Mouse (Mus musculus): ENCODE results near the gene Hoxa4.

Hoxa4 gene

DNA sequence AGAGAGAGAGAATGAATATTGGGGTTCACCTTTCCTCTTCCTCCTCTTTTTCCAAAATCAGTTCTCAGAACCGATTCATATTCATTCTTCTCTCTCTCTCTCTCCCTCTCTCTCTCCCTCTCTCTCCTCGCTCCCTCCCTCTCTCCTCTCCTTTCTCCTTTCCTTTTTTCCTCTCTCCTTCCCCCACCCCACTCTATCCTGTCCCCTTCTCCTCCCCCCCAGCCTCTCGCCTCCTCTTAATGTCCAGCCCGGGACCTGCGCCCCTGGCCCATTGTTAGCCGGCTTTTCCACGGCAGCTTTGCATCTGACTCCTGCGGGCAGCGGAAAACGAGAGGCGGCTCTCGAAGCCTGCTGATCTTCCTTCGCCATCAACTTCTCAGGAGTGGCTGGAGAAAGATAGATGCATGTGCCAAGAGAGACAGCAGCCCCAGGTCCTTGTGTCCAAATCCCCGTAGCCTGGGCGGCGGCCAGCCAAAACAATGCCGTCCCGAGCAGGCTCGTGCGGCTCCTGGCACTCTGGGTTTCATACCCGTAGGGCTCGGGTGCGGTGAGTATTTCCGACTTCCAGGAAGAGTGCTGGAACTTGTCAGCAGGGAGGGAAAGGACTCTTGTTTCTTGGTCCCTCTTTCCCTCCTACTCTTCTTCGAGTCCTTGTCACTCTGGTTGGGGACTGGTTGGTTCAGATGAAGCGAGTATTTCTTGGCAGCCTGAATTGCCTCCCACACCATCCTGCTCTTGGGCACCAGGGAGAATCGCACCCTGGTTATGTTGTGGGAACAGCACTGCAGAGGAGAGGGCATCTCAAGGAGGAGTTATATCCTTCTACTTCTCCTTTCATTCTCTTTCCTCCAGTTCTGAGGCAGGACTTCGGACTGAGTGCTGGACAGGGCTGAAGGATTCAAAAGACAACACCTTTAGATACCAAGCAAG is 25.8 kb downstream of the Hoxa4 start:
- no peak for DNase-seq (ENCODE audit: low spot score in 2 of 2)

DNA sequence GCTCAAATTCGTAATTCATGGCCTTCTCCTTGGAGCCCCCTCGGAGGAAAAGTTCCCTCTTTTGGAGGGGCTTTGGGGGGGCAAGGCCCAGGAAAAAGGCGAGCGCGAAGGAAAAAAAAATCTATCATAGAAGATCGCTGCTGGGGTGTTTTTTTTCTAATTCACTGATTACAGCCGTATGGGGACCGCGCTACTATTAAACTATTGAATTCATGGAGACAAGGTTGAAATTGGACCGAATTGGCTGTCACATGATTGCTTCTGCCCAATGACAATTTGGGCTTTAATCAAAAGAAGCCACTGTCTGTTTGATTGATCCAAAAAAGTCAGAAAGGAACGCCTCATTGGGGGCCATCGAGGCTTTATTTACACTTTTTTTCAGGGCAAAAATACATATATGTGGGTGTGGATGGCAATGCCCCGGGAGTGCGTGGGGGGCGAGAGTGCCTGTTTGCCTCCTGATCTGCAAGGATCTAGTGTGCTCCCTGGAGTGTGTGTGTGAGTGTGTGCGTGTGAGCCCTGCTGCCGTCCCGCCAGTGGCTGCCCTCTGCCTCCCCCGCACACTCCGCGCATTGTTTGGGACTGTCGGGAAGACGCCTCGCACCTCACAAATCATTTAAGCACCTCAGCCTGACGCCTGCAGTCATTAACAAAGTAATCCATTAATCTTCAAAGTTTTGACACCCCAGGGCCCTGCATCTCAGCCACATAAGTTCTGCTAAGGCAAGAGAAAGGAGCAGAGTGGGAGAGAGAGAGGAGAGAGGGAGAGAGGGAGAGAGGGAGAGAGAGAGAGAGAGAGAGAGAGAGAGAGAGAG is 26.7 kb downstream of the Hoxa4 start, which contains the start of gene Hoxa2:
TSS of gene Hoxa2 (minus strand) at position 206 of the 815 bp plus-strand sequence.
- no peak for DNase-seq (ENCODE audit: low spot score in 2 of 2)

DNA sequence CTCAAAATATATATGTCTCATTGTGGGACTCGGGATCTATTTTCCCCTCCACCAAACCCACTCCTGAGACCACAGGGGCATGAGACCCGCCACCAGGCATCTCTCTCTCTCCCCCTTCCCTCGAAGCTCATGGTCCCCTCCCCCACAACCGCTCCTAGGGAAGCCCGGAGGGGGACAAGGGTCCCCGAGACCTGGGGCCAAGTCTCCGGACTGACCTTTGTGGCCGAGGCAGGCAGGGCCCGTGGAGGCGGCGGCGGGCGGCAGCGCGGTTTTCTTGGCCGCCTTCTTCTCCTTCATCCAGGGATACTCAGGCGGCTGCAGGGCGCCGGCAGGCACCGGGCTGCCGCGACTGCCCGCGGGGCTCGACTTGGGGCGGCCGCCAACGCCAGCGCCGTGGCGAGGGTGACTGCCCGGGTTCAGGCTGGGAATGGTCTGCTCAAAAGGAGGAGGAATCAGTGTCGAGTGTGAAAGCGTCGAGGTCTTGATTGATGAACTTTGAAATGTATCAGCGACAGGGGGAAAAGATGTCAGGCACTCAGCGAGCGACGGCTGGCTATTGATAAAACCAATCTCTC is 27.4 kb downstream of the Hoxa4 start:
- no peak for DNase-seq (ENCODE audit: low spot score in 2 of 2)

DNA sequence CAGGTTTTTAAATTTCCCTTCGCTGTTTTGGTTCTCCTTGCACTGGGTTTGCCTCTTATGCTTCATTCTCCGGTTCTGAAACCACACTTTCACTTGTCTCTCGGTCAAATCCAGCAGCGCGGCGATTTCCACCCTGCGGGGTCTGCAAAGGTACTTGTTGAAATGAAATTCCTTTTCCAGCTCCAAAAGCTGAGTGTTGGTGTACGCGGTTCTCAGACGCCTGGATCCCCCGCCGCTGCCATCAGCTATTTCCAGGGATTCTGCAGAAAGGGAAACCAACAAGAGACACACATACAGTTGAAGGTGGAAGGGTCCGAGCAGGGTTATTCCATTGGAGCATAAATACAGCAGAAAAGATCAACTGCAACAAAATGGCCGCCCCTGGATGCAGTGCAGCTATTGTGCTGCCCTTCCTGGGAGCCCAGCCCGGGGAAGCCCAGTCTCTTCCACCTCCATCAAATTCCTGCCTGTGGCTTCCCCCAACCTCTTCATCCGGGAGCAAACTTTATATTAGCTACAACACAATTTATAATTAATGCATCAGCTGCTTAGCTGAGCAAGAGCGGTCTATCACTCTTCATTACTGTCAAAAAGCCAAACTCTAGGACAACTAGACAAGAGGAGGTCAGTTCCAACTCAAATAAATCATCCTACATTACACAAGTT is 28.1 kb downstream of the Hoxa4 start:
- DNase-seq (ENCODE audit: low spot score in 2 of 2) = no peak

DNA sequence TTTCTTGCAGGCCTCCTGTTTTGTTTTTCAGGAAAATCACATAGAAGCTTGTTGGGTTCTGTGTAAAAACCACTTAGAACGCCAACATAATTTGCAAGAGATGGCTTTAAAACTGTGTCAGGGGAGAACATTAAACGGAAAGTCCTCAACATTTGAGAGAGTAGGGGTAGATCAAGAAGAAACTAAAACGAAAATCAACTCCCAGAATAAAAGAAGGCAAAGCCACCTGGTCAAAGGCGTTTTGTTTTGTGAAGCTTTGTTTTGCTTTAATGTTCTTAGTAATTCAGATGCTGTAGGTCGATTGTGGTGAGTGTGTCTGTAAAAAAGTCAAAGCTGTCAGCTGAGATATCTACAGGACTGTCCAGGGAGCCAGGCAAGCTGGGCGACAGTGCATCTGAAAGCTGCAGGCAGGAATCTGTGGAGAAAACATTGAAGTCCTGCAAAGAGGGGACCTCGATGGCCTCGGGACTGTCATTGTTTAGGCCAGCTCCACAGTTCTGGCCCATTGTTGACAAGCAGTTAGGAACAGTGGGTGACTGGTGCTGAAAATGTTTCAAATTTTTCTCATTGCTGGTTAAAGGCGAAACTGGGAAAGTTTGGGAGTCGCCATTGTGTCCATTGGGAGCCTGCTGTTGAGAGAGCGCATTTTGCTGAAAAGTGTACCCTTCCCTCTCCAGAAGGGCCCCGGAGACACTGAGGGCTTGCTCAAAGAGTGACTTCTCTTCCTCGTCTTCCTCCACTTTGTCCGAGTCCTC is 28.8 kb downstream of the Hoxa4 start:
- no peak for DNase-seq (ENCODE audit: low spot score in 2 of 2)

DNA sequence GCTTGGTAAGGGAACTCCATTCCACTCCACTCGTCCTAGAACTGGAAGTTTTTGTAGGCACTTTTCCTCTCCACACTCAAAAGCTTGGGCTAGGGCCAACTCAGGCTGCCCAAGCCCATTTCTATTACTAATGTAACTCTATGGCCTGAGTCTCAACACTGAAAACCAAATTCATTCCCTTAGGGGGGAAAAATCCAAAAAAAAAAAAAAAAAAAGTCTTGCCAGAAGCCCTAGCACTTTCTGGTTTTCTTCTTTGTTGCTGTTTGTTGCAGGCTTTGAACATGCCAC is 29.5 kb downstream of the Hoxa4 start:
- no peak for DNase-seq (ENCODE audit: low spot score in 2 of 2)

DNA sequence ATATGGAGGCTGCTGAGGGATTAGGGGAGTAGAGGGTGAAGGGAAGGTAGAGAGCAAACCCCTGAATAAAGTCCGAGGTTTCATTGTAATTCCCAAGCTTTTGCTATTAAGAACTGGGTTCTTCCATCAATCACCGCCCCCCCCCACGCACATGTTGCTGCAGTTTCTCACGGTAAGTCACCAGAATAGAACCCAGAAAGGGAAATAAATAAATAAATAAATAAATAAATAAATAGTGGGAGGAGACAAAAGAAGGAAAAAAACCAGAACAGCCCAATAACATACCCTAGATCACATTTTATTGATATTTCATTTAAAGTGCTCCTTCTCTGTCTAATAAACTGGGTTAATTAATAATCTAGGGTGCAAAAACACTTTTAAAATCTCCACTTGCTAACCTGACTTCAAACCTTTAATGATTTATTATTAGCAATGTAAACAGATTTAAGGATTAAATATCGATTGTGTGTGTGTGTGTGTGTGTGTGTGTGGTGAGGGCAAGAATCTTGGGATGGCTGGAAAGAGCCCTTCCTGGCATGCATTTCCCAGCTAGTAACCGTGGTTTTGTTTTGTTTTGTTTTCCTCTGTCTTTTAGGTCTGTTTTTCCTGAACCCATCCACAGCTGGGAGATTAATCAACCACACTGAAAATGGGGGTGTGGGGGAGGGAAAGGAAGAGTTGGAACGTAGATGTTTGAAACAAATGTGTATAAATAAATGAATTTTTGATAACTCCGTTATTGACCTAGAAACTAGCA is 30.0 kb downstream of the Hoxa4 start:
- no peak for DNase-seq (ENCODE audit: low spot score in 2 of 2)

DNA sequence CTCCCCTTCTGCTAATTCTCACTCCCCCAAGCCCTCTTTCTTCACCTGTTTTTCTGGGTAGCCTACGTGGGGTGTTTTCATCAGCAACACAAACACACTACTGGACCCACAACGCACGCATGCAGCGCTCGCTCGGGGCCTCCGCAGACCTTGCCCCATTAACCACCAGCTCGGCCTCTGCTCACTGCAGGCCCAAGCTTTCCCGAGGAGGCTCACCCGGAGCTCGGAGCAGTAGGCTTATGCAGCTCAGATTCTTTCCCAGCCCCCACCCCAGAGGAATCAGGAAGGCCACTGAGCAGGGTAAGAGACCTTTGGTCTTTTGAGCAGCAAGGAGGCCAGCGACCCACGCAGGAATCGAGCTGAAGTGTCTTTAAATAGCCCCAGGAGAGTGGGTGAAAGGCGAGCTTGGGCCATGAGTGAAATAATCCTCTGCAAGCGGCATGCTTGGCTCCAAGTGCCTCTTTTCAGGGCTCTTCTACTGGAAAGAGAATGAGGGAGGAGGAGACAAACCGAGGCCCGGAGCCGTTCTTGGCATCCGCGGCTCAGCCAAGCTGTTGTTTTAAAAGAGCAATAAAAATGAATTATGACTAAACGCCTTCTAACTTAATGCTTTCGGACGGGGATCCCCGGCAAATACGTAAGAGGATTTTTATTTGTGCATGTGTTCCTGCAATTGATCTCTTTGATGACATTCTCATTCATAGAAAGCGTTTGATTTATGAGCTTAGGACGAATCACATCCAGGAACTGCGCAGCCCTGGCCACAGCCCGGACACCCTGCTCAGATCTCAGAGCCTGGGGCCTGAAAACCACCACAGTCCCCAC is 30.8 kb downstream of the Hoxa4 start:
- DNase-seq (ENCODE audit: low spot score in 2 of 2) = no peak

DNA sequence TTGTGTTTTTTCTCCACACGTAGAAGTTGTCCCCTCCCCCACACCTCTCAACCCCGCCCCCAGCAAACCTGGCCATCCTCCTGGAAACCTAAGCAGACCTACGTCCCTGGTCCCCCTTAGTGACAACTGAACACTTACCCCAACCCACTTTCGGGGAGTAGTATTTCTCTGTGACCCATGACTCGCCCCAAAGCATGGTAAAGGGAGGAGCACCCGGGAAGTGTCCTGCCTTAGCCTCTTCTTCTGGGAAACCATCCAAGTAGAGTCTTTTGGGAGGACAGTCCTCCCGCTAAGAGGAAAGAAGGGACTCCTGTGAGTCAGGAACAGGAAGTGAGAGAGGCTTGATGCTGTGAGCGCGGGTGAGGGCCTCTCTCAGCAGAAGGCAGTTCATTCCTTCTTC is 31.6 kb downstream of the Hoxa4 start:
- no peak for DNase-seq (ENCODE audit: low spot score in 2 of 2)

DNA sequence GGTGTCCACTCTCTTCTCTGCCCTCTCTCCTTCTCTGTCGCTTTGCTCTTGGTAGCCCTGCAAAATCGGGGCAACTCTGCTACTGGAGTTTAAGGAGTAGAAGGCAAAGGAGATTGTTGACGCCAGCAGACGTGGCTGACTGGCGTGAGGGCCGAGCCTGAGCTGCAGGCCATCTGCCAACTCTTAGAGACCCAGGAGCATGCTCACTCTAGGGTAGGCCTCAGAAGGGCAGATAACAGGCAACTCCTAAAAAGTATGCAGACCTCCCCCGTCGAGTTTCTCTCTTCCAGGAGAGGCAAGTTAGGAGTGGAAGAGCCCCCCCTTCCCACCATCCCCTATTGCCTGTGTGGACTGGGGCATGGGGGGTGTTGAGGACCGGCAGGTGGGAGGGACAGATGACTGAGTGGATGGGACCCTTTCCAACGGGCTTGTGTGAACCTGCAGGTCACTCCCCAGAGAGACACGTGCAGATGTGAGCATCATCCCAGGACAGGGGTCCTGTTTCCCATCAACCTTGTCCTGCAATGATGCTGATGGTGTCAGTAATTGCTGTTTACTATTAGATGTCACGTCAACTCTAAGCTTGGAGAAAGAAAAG is 32.3 kb downstream of the Hoxa4 start:
- DNase-seq (ENCODE audit: low spot score in 2 of 2) = no peak

DNA sequence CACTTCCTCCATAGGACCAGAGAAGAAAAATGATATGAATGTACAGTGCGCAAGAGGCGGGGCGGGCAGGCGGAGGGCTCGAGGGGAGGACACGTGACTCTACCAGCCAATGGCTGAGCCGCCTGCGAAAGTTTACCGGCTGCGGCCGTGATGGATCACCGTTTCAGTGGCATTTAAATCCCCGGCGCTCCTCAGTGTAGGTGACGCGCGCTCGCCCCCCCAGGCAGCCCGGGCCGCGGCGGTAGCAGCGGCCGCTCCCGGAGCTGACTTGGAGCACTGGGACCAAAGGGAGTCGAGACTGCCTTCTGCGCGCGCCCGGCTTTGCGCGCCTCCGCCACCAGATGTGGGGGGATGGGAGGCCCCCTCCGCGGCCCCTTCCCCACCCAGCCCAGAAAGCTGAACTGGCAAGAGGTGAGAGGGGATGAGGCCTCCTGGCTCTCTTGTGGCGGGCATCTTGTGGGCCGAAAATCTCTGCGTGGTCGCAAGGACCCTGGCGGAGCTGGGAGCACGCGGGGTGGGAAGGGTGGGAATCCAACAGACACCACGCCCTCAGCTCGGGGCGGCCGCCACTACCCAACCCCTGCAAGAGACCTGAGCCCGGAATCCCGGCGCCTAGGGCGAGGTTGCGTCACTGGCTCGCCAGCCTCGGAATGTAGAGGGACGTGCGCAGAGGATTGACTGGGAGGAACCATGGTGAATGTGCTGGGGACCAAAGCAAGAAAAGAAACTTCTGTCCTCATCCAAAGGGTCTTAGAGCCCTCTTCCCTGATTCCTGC is 33.1 kb downstream of the Hoxa4 start, which contains the start of gene Hoxa1:
TSS of gene Hoxa1 (minus strand) at position 42 of the 776 bp plus-strand sequence.
- DNase-seq (ENCODE audit: low spot score in 2 of 2) = no peak

DNA sequence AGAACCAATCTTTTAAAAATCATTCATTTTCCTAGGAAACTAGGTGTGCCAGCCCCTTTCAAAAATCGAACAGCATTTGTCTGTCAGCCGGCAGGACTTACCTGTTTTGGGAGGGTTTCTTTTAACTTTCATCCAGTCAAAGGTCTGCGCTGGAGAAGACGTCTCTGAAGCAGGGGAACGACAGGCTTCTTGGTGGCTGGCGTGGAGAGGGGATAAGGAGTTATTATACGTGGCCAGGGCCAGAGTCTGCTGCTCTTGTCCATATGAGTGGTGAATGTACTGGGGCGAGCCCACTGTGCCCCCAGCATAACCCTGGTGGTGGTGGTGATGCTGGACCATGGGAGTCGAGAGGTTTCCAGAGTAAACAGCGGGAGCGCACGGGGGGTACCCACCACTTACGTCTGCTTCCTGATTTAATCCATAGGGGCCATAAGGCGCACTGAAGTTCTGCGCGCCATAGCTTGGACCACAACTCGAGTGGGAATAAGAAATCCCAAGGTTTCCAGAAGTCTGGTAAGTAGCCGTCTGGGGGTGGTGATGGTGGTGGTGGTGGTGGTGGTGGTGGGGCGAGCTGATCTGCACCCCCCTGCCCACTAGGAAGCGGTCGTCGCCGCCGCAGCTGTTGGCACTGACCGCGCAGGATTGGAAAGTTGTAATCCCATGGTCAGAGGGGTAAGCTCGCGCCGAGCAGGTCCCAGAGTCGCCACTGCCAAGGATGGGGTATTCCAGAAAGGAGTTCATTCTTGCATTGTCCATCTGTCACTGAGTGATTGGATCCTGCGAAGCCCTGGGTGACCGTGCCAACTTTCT is 33.9 kb downstream of the Hoxa4 start:
- DNase-seq (ENCODE audit: low spot score in 2 of 2) = no peak

DNA sequence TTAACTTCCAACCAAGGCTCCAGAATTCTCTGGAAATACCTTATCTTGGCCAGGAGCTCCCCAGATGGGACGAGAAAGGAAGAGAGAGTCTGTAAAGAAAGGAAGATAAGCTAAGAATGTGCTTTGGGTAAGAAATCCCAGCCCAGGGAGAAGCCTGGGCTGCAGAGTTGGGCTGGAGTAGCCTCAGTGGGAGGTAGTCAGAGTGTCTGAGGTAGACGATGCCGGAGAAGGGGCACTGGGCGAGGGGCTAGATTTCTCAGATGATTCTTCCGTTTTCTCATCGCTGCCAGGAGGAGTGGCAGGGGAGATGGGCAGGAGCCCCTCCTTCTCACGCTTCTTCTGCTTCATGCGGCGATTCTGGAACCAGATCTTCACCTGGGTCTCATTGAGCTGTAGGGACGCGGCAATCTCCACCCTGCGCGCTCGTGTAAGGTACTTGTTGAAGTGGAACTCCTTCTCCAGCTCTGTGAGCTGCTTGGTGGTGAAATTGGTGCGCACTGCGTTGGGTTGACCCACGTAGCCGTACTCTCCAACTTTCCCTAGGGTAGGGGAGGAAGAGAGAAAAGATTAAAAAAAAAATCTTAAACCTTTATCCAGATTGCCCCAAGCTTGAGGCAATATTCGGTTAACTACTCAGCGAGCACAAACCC is 34.9 kb downstream of the Hoxa4 start:
- DNase-seq (ENCODE audit: low spot score in 2 of 2) = no peak

DNA sequence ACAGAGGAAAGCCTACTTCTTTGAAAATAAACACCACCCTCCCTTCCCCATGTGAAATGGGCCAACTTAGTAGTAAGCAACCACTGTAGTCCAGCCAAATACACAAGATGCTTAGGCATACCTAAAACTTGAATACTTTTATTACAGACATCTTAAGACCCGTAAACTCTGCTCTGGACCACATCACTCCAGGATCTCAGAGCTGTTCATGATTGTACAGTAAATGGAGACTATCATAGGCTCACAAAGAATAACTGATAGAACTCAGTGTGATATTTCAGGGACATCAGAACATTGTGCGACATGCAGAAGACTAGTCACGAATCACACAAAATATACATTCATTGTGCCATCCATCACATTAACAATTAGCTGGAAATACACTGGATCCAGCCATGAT is 36.1 kb downstream of the Hoxa4 start:
- no peak for DNase-seq (ENCODE audit: low spot score in 2 of 2)

DNA sequence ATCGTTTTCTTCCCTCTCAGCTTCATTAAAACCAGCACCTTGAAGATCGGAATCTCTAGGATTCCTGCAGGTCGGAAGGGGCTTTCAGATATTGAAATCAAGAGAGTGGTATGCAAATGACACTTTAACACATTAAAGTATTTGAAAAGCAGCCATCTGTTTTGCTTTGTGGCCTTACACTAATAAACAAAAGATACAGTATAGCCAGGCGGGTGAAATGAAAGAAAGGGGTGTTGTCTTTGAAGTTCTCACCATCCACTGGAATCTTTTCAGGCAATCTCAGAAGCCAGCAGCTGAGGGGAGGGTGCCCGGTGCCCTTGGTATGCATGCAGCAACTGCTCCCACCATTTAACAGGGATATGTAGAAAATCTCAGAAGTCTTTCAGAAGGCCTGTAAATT is 37.5 kb downstream of the Hoxa4 start:
- no peak for DNase-seq (ENCODE audit: low spot score in 2 of 2)

DNA sequence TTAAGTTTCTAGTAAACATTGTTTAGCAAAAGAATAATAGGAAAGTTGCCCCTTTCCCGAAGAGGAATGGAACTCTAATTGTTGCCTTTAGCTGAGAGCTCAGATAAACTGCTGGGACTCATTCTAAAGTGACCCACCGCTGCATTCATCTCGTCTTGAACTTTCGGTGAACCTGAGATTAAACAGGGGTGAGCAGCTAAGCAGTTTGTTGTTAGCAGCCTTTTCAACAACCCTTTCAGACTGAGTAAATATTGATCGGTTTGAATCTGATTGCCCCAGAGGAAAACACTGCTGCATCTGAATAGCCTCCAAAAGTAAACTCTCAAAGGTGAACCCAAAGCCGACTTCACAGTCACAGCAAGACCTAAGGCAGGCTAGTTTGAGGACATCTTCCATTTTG is 38.3 kb downstream of the Hoxa4 start:
- DNase-seq (ENCODE audit: low spot score in 2 of 2) = no peak

Data from cerebellum, postnatal 4 days (tissue).